Mouse (Mus musculus): ENCODE data around the gene BC049762.

Gene BC049762

GRCm38 (mm10) chr11:51219396-51219980 is 43.4 kb downstream of the BC049762 start:
- DNase-seq (ENCODE audit: low spot score) = no peak

- DNase-seq (ENCODE audit: low spot score) = no peak
These were observed 48.8 kb downstream of the BC049762 start for GRCm38 (mm10) chr11:51214021-51214420.

- no peak for DNase-seq (ENCODE audit: low spot score)
These were observed 51.4 kb downstream of the BC049762 start for GRCm38 (mm10) chr11:51211426-51211825.

GRCm38 (mm10) chr11:51207758-51208157 is 55.1 kb downstream of the BC049762 start:
- no peak for DNase-seq (ENCODE audit: low spot score)
